Mouse (Mus musculus): ENCODE data around the gene Iah1. TPM values are rescaled to one million over a fixed set of nuclear protein-coding genes. Genes with fewer than 3 reads are reported as not detected.

The Iah1 gene
- polyA plus RNA-seq, 2 experiments: 45.6 to 52.9 TPM

- Histone ChIP-seq H3K27me3 (ENCODE audit: control insufficient read depth, insufficient read depth, low read length) (no peaks in the 10 kb centered on the region), H3K4me1 (ENCODE audit: control insufficient read depth, insufficient read depth, low read length) (no peaks in the 10 kb centered on the region), H3K36me3 (ENCODE audit: control insufficient read depth, insufficient read depth, low read length) (peaks cover 4% of the 10 kb centered on the region), H3K9ac (ENCODE audit: low read depth, low read length, severe bottlenecking) (no peak overlapping the region), H3K9me3 (ENCODE audit: control insufficient read depth, low read length) (no peaks in the 10 kb centered on the region), H3K27ac (replicated peaks; ENCODE audit: low read depth, low read length) (no peak overlapping the region), H3K4me2 (replicated peaks; ENCODE audit: low read depth, low read length, severe bottlenecking) (no peak overlapping the region), H3K4me3 (replicated peaks; ENCODE audit: low read length) (no peak overlapping the region)
- WGBS: 73% methylated on average over 10 of the region's 10 CpGs
- DNase-seq (ENCODE audit: low spot score): no peak
- ATAC-seq (ENCODE audit: low FRiP score, low read depth): no peak
- no peak for TF ChIP-seq POLR2A (IDR thresholded peaks at IDR 0.05; ENCODE audit: borderline replicate concordance, extremely low read depth, insufficient read depth, insufficient read length)
Observed at GRCm38 (mm10) chr12:21364624-21365435, 48.6 kb downstream of the Iah1 start.

GRCm38 (mm10) chr12:21368376-21369086, 52.3 kb downstream of the Iah1 start:
- H3K27ac ChIP-seq (replicated peaks; ENCODE audit: low read depth, low read length): no peak overlapping the region
- H3K27me3 ChIP-seq (ENCODE audit: control insufficient read depth, insufficient read depth, low read length): no peaks in the 10 kb centered on the region
- no peaks in the 10 kb centered on the region for H3K4me1 ChIP-seq (ENCODE audit: control insufficient read depth, insufficient read depth, low read length)
- H3K9ac ChIP-seq (ENCODE audit: low read depth, low read length, severe bottlenecking): no peak overlapping the region
- WGBS: 92% methylated on average over 9 of the region's 9 CpGs
- ATAC-seq (ENCODE audit: low FRiP score, low read depth) (no peak), DNase-seq (ENCODE audit: low spot score) (no peak)
- TF ChIP-seq POLR2A (IDR thresholded peaks at IDR 0.05; ENCODE audit: borderline replicate concordance, extremely low read depth, insufficient read depth, insufficient read length): no peak
- no peaks in the 10 kb centered on the region for H3K36me3 ChIP-seq (ENCODE audit: control insufficient read depth, insufficient read depth, low read length)
- H3K4me2 ChIP-seq (replicated peaks; ENCODE audit: low read depth, low read length, severe bottlenecking): no peak overlapping the region
- H3K9me3 ChIP-seq (ENCODE audit: control insufficient read depth, low read length): no peaks in the 10 kb centered on the region
- no peak overlapping the region for H3K4me3 ChIP-seq (replicated peaks; ENCODE audit: low read length)

- no peaks in the 10 kb centered on the region for H3K27me3 ChIP-seq (ENCODE audit: control insufficient read depth, insufficient read depth, low read length)
- no peak for ATAC-seq (ENCODE audit: low FRiP score, low read depth)
- TF ChIP-seq POLR2A (IDR thresholded peaks at IDR 0.05; ENCODE audit: borderline replicate concordance, extremely low read depth, insufficient read depth, insufficient read length): no peak
Observed at GRCm38 (mm10) chr12:21369087-21369410, 52.9 kb downstream of the Iah1 start.

GRCm38 (mm10) chr12:21370035-21370611, 53.9 kb downstream of the Iah1 start:
- 95% methylated on average over 1 of the region's 1 CpGs for WGBS
- ATAC-seq (ENCODE audit: low FRiP score, low read depth) (no peak), DNase-seq (ENCODE audit: low spot score) (no peak)
- Histone ChIP-seq H3K9me3 (ENCODE audit: control insufficient read depth, low read length) (no peaks in the 10 kb centered on the region), H3K36me3 (ENCODE audit: control insufficient read depth, insufficient read depth, low read length) (no peaks in the 10 kb centered on the region), H3K4me2 (replicated peaks; ENCODE audit: low read depth, low read length, severe bottlenecking) (no peak overlapping the region), H3K4me1 (ENCODE audit: control insufficient read depth, insufficient read depth, low read length) (no peaks in the 10 kb centered on the region), H3K9ac (ENCODE audit: low read depth, low read length, severe bottlenecking) (no peak overlapping the region), H3K27me3 (ENCODE audit: control insufficient read depth, insufficient read depth, low read length) (no peaks in the 10 kb centered on the region), H3K27ac (replicated peaks; ENCODE audit: low read depth, low read length) (no peak overlapping the region), H3K4me3 (replicated peaks; ENCODE audit: low read length) (no peak overlapping the region)
- no peak for TF ChIP-seq POLR2A (IDR thresholded peaks at IDR 0.05; ENCODE audit: borderline replicate concordance, extremely low read depth, insufficient read depth, insufficient read length)

More at GRCm38 (mm10) chr12:21369087-21369410, 52.9 kb downstream of the Iah1 start:
- Histone ChIP-seq H3K9ac (ENCODE audit: low read depth, low read length, severe bottlenecking) (no peak overlapping the region), H3K4me1 (ENCODE audit: control insufficient read depth, insufficient read depth, low read length) (no peaks in the 10 kb centered on the region), H3K9me3 (ENCODE audit: control insufficient read depth, low read length) (no peaks in the 10 kb centered on the region), H3K4me2 (replicated peaks; ENCODE audit: low read depth, low read length, severe bottlenecking) (no peak overlapping the region), H3K4me3 (replicated peaks; ENCODE audit: low read length) (no peak overlapping the region), H3K36me3 (ENCODE audit: control insufficient read depth, insufficient read depth, low read length) (no peaks in the 10 kb centered on the region), H3K27ac (replicated peaks; ENCODE audit: low read depth, low read length) (no peak overlapping the region)
- DNase-seq (ENCODE audit: low spot score): no peak
- 92% methylated on average over 5 of the region's 5 CpGs for WGBS

GRCm38 (mm10) chr12:21373100-21373819, 57.1 kb downstream of the Iah1 start, which contains the start of gene Adam17:
Adam17 (minus strand) TSS chr12:21373632.
- peak; percentile 95 for ATAC-seq (ENCODE audit: low FRiP score, low read depth)
- no peaks in the 10 kb centered on the region for H3K9me3 ChIP-seq (ENCODE audit: control insufficient read depth, low read length)
- DNase-seq (ENCODE audit: low spot score): peak; percentile 96
- TF ChIP-seq POLR2A (IDR thresholded peaks at IDR 0.05; ENCODE audit: borderline replicate concordance, extremely low read depth, insufficient read depth, insufficient read length): peak; percentile 82; the same call in 1 of the 2 replicates
- no peaks in the 10 kb centered on the region for H3K4me1 ChIP-seq (ENCODE audit: control insufficient read depth, insufficient read depth, low read length)
- under 1% methylated on average over 42 of the region's 55 CpGs for WGBS
- H3K27me3 ChIP-seq (ENCODE audit: control insufficient read depth, insufficient read depth, low read length): no peaks in the 10 kb centered on the region
- H3K36me3 ChIP-seq (ENCODE audit: control insufficient read depth, insufficient read depth, low read length): no peaks in the 10 kb centered on the region
- H3K9ac ChIP-seq (ENCODE audit: low read depth, low read length, severe bottlenecking): peak within 1 kb of the TSS; percentile 86
- peak within 1 kb of the TSS; percentile 70 for H3K4me2 ChIP-seq (replicated peaks; ENCODE audit: low read depth, low read length, severe bottlenecking)
- peak within 1 kb of the TSS; percentile 94 for H3K27ac ChIP-seq (replicated peaks; ENCODE audit: low read depth, low read length)
- peak within 1 kb of the TSS; percentile 73 for H3K4me3 ChIP-seq (replicated peaks; ENCODE audit: low read length)

Other genes starting within 250 kb of the Iah1 start
- gene Cpsf3, start 31.0 kb upstream of the Iah1 start, polyA plus RNA-seq (2012; rRNA removed): 66.2 and 70.0 TPM in 2 replicates
- 98.7 and 100 TPM in 2 replicates for gene Cpsf3, start 31.0 kb upstream of the Iah1 start, polyA plus RNA-seq (2014; fragmentation: Nextera tagmentation; extraction: Ambion mirVana)
- gene Itgb1bp1, start 30.1 kb upstream of the Iah1 start, polyA plus RNA-seq (2012; rRNA removed): 22.3 and 27.4 TPM in 2 replicates
- gene Itgb1bp1, start 30.1 kb upstream of the Iah1 start, polyA plus RNA-seq (2014; fragmentation: Nextera tagmentation; extraction: Ambion mirVana): 52.1 and 62.6 TPM in 2 replicates
- gene Adam17, start 57.2 kb downstream of the Iah1 start, polyA plus RNA-seq (2012; rRNA removed): 34.7 and 36.9 TPM in 2 replicates
- 40.7 and 41.8 TPM in 2 replicates for gene Adam17, start 57.2 kb downstream of the Iah1 start, polyA plus RNA-seq (2014; fragmentation: Nextera tagmentation; extraction: Ambion mirVana)
- gene Ywhaq, start 101.2 kb downstream of the Iah1 start, polyA plus RNA-seq (2012; rRNA removed): 218 and 251 TPM in 2 replicates
- 588 and 626 TPM in 2 replicates for gene Ywhaq, start 101.2 kb downstream of the Iah1 start, polyA plus RNA-seq (2014; fragmentation: Nextera tagmentation; extraction: Ambion mirVana)